Mouse (Mus musculus) left cerebral cortex, postnatal 10 days (tissue): ENCODE measurements around the gene Gemin4. TPM values are rescaled to one million over a fixed set of nuclear protein-coding genes. Genes with fewer than 3 reads are reported as not detected.
A peak's percentile ranks its signal among the peaks of the same experiment; 100 is the strongest.

Source experiments
- DNase-seq, 2 experiments: peaks; one replicate each; pipeline ENCODE4 v3.0.0; 2021 to 2022; ENCODE audit warnings: low spot score in 2 of 2, mixed read lengths in 1 of 2; ENCODE audit errors: extremely low spot score in 1 of 2
- intact Hi-C: fragments of 180-260 bp; cut with DNase I; formaldehyde crosslinking; loops from one replicate; pipeline ENCODE4 v1.15.1; 2025
- total RNA-seq, 2 experiments: library from RNA; stranded (reverse); gene quantifications; 2 replicates each; pipeline ENCODE4 v1.2.3; 2021

Gene Gemin4
- total RNA-seq, result 10 to 100 TPM in 1 of 2 experiments, 1 to 10 TPM in 1; 6.9 to 10.4 TPM

- intact Hi-C loops, result no loop called here
- peak; percentile 93 to 98 for DNase-seq
These were observed at the start of gene Gemin4, which contains the start of gene Dbil5 for GRCm38 (mm10) chr11:76217390-76217800. Gene Gemin4 (minus strand): TSS chr11:76217664. Gene Dbil5 (plus strand): TSS chr11:76217608.

DNA sequence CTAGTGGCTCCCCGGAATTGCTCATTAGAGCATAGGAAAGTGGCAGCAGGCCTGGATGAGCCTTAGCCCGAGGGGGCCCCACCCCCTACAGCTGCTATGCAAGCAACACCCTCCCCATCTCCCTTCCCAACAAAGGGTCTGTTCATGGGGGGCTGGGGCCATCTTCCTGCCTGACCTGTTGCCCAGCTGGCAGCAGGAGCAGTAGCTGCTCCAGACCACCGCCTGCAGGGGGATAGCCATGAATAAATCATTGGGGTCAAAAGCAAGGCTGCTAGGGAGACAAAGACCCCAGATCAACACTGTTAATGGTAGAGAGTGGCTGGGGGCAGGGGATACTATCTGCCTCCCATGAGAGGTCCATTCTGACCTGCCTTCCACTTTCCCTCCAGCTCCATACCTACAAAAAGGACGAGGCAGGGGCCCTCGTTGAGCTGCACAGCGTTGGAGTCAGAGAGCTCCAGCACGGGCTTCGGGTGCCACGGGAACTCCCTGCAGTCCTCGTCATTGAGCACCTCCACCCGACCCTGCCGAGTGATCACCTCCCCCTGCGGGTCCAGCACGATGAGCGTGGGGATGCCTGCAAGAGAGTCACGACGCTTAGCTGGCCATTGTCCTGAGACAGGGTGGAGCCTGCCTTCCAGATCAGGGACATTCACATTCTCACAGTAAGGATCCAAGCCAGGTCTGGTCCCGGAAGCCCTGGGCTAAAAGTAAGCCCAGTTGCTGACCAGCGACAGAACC is 45.3 kb upstream of the Gemin4 start:
- intact Hi-C loops, result no loop called here

DNA sequence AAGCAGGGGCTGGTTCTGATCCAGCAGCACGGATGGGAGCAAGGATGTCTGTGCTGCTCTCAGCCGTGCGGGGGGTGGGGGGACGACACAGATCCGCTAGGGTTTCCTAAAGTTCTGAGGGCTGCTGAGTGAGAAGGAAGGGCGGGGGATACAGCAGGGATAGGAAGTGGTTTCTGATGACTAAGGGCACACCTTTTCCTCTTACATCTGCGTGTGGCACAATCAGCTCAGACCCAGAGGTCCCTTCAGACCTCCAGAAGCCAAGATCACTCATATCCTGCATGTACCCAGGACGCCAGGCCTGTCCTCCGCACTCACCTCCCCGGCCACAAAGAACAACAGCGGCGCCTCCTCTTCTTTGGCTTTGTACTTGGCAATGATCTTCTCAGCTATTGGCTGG is 43.8 kb upstream of the Gemin4 start:
- intact Hi-C loops, result no loop called here
- DNase-seq, result no peak

More for the DNA sequence above, 45.3 kb upstream of the Gemin4 start:
- DNase-seq, result no peak

DNA sequence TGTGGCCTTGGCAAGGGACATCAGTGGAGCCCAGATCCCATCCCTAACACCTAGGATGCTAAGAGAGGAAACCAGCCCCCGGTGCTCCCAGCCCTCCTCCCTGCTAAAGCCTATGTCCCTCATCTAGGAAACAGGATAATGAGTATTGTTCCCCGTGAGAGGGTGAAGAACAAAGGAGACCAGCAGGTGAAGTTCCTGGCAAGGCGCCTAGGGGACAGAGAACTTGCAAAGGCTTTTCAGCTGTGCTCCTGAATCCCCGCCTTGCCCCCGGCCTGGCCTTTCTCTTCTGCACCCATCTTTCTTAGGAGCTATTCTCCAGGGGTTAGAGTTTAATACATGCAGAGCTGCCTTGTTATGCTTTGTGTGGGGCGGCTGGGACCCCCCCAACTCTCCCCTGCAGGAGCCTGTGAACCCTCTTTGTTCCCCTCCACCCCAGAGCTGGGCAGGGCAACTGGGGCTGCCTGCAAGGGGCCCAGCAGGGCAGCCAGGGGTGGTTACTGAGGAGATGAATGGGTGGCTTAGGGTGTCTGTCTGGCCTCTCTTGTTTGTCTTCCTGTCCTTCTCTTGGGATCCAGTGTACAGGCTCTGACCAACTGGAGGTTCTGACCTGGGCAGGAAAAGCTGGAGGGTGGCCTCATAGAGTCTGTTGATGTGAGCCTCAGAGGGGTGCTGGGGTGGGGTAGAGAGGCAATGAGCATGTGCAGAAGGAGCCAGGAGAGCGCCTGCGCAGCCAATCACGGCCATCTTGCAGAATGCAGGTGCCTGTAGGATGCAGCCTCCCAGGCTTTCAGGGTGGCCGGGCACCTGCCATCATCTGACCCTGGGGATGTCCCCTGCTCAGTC is 43.0 kb upstream of the Gemin4 start:
- intact Hi-C loops, result no loop called here
- DNase-seq, result peak in 1 of 2 experiments; percentile 64

DNA sequence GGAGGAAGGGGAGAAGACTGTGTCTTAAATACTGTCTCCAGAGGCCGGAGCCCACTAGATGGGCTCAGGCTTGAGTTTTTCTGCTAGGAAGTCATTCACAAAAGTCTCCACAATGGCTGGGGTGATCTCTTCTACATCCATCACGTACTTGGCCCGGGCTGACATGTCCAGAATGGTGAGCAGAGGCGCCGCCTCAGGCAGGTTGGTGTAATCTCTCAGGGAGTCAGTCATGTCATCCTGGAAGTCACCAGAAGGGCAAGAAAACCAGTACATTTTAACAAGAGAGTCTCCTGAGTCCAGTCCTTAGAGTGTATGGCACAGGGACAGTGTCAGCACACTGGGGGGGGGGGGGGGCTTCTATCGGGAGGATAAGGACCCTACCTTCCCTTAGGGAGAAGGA is 41.0 kb upstream of the Gemin4 start:
- intact Hi-C loops, result no loop called here

DNA sequence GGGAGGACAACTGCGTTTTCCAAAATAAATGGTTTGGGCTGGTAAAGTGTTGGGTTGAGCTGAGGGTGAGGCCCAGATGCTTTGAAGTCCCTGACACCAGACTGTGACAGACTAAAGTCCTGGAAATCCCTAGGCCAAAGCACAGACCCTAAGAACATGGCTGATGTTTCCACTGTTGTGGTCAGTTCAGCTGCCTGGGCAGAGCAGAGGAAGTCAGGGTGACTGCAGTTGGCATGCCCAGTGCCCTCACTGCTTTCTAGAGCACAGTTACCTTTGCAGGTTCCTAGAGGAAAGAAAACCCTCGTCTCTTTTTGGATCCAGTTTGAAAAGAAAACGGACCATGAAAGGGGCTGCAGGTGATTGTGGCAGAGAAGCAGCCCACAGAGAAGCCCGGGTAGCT is 39.9 kb upstream of the Gemin4 start:
- DNase-seq, result no peak

More for the DNA sequence above, 41.0 kb upstream of the Gemin4 start:
- no peak for DNase-seq

GRCm38 (mm10) chr11:76256129-76256528 is 38.7 kb upstream of the Gemin4 start:
- no peak for DNase-seq
- intact Hi-C loops, result no loop called here

More for the DNA sequence above, 39.9 kb upstream of the Gemin4 start:
- intact Hi-C loops, result no loop called here

- intact Hi-C loops, result no loop called here
These were observed 38.1 kb upstream of the Gemin4 start for GRCm38 (mm10) chr11:76255431-76256001.

GRCm38 (mm10) chr11:76253918-76254264 is 36.4 kb upstream of the Gemin4 start:
- intact Hi-C loops, result loop anchor here (2.0 kb wide), 1 partner anchor 145 kb away; the partner anchor contains the start of gene Nxn
- peak in 1 of 2 experiments; percentile 55 for DNase-seq

More at GRCm38 (mm10) chr11:76255431-76256001, 38.1 kb upstream of the Gemin4 start:
- peak in 1 of 2 experiments; percentile 47 for DNase-seq

- DNase-seq, result peak; percentile 78 to 86
- intact Hi-C loops, result loop anchor here (2.0 kb wide), 1 partner anchor 145 kb away; the partner anchor contains the start of gene Nxn
These were observed 35.9 kb upstream of the Gemin4 start for GRCm38 (mm10) chr11:76253145-76253917.

DNA sequence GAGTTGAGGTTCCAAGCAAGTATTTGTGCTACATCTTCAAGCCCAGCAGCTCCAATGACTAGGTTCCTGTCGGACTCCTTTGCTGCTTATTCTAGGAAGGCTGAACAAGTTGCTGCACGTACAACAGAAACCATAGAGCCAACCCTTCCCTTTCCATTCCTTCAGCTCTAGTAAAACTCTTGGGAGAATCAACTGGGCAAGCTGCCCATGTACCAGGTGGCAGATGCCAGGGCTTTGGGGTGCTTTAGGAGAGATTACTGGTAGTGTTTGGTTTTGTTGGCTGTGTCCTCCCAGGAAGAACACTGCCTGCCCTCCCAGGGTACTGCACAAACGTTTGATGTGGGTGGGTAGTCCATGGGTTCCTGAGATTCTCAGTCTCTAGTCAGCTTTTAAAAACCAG is 34.6 kb upstream of the Gemin4 start:
- intact Hi-C loops, result loop anchor here (2.0 kb wide), 1 partner anchor 147 kb away; the partner anchor contains the start of gene Nxn
- DNase-seq, result no peak

- no peak for DNase-seq
- intact Hi-C loops, result no loop called here
These were observed 29.8 kb upstream of the Gemin4 start for GRCm38 (mm10) chr11:76247239-76247638.

- intact Hi-C loops, result no loop called here
- no peak for DNase-seq
These were observed 29.0 kb upstream of the Gemin4 start for GRCm38 (mm10) chr11:76246439-76246838.

GRCm38 (mm10) chr11:76243811-76244546 is 26.5 kb upstream of the Gemin4 start:
- intact Hi-C loops, result no loop called here
- DNase-seq, result no peak

GRCm38 (mm10) chr11:76242901-76243810 is 25.7 kb upstream of the Gemin4 start, which contains the start of the genes Mrm3 and Glod4:
Gene Mrm3 (plus strand): TSS chr11:76243715.
Gene Glod4 (minus strand): TSS chr11:76243725.
- DNase-seq, result peak; percentile 91 to 95

GRCm38 (mm10) chr11:76239750-76240149 is 22.3 kb upstream of the Gemin4 start:
- intact Hi-C loops, result no loop called here
- DNase-seq, result no peak

More at GRCm38 (mm10) chr11:76242901-76243810, 25.7 kb upstream of the Gemin4 start, which contains the start of the genes Mrm3 and Glod4:
- intact Hi-C loops, result no loop called here

GRCm38 (mm10) chr11:76236136-76236535 is 18.7 kb upstream of the Gemin4 start:
- DNase-seq, result no peak
- intact Hi-C loops, result no loop called here
